Mouse (Mus musculus) testis, postnatal 10 days (tissue): ENCODE measurements around the gene Aprt.
A peak's percentile ranks its signal among the peaks of the same experiment; 100 is the strongest.
"Not testable (repeated sequence)": the region's sequence is repeated elsewhere in the genome, so short reads cannot be mapped to it uniquely, and the experiment has no call there.

ENCODE experiments used
- DNase-seq: peaks from one replicate; pipeline ENCODE4 v3.0.0; 2021; ENCODE audit warnings: low spot score

Gene Aprt

GRCm38 (mm10) chr8:122586171-122586570 is 9.5 kb upstream of the Aprt start:
- DNase-seq = no peak

- DNase-seq = no peak
These were observed 8.7 kb upstream of the Aprt start for GRCm38 (mm10) chr8:122585411-122585891.

GRCm38 (mm10) chr8:122584981-122585380 is 8.3 kb upstream of the Aprt start:
- DNase-seq = no peak

- DNase-seq = no peak
These were observed 4.2 kb upstream of the Aprt start for GRCm38 (mm10) chr8:122580926-122581325.

GRCm38 (mm10) chr8:122579196-122579595 is 2.5 kb upstream of the Aprt start:
- DNase-seq = no peak

- DNase-seq = no peak
These were observed 407 bp upstream of the Aprt start for GRCm38 (mm10) chr8:122577116-122577515.

GRCm38 (mm10) chr8:122575735-122576647 is 718 bp downstream of the Aprt start:
- no peak for DNase-seq

- DNase-seq = no peak
These were observed 1.4 kb downstream of the Aprt start for GRCm38 (mm10) chr8:122575286-122575685.

- DNase-seq = no peak
These were observed 1.9 kb downstream of the Aprt start for GRCm38 (mm10) chr8:122574667-122575251.

GRCm38 (mm10) chr8:122574264-122574663 is 2.4 kb downstream of the Aprt start:
- DNase-seq = no peak

GRCm38 (mm10) chr8:122573577-122573976 is 3.1 kb downstream of the Aprt start:
- no peak for DNase-seq

GRCm38 (mm10) chr8:122573176-122573575 is 3.5 kb downstream of the Aprt start:
- DNase-seq = not testable (repeated sequence)

- DNase-seq = no peak
These were observed 4.0 kb downstream of the Aprt start for GRCm38 (mm10) chr8:122572751-122573150.

GRCm38 (mm10) chr8:122571750-122572267 is 4.9 kb downstream of the Aprt start:
- DNase-seq = no peak

- no peak for DNase-seq
These were observed 5.6 kb downstream of the Aprt start for GRCm38 (mm10) chr8:122571153-122571552.

- no peak for DNase-seq
These were observed 6.7 kb downstream of the Aprt start for GRCm38 (mm10) chr8:122569996-122570395.

- no peak for DNase-seq
These were observed 7.4 kb downstream of the Aprt start for GRCm38 (mm10) chr8:122569329-122569728.

- DNase-seq = no peak
These were observed 7.8 kb downstream of the Aprt start for GRCm38 (mm10) chr8:122568881-122569309.

GRCm38 (mm10) chr8:122568109-122568504 is 8.6 kb downstream of the Aprt start:
- DNase-seq = no peak

GRCm38 (mm10) chr8:122567361-122568108 is 9.2 kb downstream of the Aprt start, which contains the start of gene Cdt1:
TSS of gene Cdt1 (plus strand) at chr8:122568015.
- DNase-seq = peak; percentile 95

- DNase-seq = no peak
These were observed 9.9 kb downstream of the Aprt start for GRCm38 (mm10) chr8:122566766-122567165.
